Mouse (Mus musculus) skeletal muscle tissue, postnatal 0 days (tissue): ENCODE results near the gene Stpg3. TPM values are rescaled to one million over a fixed set of nuclear protein-coding genes. Genes with fewer than 3 reads are reported as not detected.

Experiments used
- polyA plus RNA-seq: library from polyadenylated mRNA; unstranded; fragments of >200 nt; fragmentation: Nextera tagmentation; extraction: Ambion mirVana; gene quantifications from 2 replicates; pipeline ENCODE4 v1.2.1, GENCODE M21; 2015

Gene Stpg3
- polyA plus RNA-seq = not detected in 2 replicates

DNA sequence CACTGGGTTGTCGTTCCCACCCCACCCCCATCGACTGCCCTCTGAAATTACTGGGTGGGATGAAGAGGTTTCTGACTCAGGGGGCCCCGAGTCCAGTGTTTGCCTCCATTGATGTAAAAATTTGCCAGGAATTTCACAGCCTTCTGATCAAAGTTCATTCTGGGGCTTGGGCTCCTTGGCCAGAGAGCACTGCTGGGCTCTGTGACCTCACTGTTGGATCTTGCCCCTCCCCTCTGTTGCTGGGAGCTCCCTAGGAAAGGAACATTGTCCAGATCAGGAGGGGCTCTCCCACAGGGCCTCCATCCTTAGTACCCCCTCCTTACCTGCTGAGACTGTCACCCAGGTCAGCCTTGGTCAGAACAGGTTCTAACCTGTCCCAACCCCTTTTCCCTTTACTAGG is at the start of gene Stpg3:
Gene Stpg3, minus strand, starts transcription at position 194 of the 400 bp plus-strand sequence.

GRCm38 (mm10) chr2:25262291-25262767 is 47.9 kb upstream of the Stpg3 start, which contains the start of gene Tprn:
Gene Tprn, plus strand, starts transcription at chr2:25262618.

GRCm38 (mm10) chr2:25255284-25255779 is 40.9 kb upstream of the Stpg3 start, which contains the start of gene Tmem203:
Gene Tmem203, plus strand, starts transcription at chr2:25255439.

GRCm38 (mm10) chr2:25246183-25247072 is 32.0 kb upstream of the Stpg3 start, which contains the start of gene AL732309.1:
Gene AL732309.1, minus strand, starts transcription at chr2:25246863.

DNA sequence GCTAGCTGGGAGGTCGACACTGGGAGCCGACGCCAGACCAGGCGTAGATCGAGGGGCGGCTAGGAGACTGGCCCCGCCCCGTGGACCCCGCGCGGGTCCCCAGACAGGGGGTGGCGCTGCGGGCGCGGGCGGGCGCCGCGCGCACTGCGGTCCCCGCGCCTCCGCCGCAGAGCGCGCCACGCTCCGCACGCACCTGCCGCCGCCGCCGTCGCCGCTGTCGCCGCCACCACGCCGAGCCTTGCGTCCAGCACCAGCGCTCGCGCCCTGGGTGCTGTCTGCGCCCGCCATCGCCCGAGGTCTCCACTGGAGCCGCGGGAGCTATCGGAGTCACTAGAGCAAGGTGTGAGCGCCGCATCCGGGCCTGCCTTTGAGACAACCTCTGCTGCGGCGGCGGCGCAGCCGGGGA is 27.7 kb upstream of the Stpg3 start, which contains the start of the genes Rnf208 and Cysrt1:
Gene Rnf208, plus strand, starts transcription at position 155 of the 406 bp plus-strand sequence.
Gene Cysrt1, minus strand, starts transcription at position 352 of the 406 bp plus-strand sequence.

GRCm38 (mm10) chr2:25236614-25237013 is 22.2 kb upstream of the Stpg3 start, which contains the start of gene Rnf224:
Gene Rnf224, minus strand, starts transcription at chr2:25236787.

GRCm38 (mm10) chr2:25234050-25234449 is 19.6 kb upstream of the Stpg3 start, which contains the start of gene Slc34a3:
Gene Slc34a3, minus strand, starts transcription at chr2:25234364.

GRCm38 (mm10) chr2:25224492-25224765 is 10.0 kb upstream of the Stpg3 start, which contains the start of gene Tubb4b:
Gene Tubb4b, minus strand, starts transcription at chr2:25224702.

DNA sequence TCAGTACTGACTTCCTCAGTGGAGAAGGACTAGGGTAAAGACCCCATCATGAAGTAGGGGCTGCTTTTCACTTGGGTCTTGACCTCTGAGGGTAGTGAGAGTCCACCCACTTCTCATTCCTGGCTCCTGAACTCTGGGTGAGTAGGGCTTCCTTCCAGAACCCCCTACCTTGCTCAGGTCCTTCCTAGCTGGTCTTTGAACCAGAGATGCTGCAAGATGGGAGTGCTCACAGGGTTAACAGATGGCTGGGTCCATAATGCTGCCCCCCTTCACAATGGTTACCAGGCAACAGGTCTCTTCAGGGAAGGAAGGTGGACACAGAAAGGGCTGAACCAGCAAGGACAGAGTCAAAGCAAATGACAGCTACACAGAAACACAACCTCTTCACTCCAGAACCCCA is 4.0 kb upstream of the Stpg3 start, which contains the start of gene Fam166a:
Gene Fam166a, plus strand, starts transcription at position 301 of the 400 bp plus-strand sequence.

DNA sequence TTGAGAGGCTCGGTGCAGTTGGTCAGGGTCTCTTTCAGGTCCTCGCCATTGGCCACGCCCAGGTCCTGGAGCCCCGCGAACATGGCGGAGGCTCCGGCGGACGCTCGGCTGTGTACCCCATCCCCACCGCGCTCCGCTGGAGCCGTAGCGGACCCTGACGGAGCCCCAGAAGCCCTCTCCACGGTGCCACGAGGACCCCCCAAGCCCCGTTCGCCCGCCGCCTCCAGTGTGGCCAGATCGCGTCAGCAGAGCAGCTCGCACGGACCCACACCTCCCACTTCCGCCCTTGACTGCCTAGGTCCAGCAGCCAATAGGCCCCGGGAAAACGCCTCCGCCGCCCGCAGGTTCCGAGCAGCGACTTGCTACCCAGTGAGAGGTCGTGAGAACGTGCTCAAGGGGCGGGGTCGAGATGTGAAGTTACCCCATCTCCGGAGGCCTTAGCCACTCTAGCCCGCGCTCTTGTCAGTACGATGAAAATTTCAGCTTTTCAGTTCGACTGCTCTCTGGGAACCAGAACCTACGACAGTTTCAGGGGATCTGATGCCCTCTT is 3.2 kb downstream of the Stpg3 start, which contains the start of gene Nelfb:
Gene Nelfb, minus strand, starts transcription at position 369 of the 550 bp plus-strand sequence.

DNA sequence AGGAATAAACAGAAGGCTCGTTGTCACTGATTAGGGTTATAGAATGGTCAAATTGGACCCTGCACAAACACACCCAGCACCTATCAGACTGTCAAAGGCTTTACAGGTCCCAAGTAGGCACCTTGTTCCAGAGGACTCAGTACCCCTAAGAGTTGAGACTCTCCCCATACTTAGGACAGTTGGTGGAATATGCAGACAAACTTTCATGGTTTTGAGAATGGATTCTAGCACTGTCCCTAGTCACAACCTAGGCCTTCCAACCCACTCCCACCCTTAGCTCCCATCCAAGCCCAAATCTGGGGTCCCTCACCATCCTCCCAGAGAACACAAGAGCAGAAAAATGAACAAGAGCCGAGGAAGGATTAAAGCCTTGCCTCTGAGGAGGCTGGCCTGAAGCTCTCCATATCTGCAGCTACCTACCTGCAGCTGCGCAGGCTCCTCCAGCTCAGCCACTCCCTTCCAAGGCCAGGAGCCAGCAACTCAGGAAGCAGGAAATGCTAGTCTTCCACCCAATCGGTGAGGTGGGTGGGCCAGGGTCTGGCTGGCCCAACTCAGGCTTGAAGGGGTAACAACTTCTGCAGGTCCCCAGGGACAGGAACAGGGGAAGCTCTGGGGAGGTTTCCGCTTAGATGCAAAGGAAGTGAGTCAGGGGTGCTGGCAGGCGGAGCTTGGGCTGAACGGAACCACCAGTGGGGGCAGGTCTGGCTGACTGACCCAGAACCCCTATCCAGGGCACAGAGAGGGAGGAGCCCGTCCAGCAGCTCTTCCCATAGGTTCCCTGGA is 18.1 kb downstream of the Stpg3 start, which contains the start of gene Tor4a:
Gene Tor4a, minus strand, starts transcription at position 715 of the 783 bp plus-strand sequence.

DNA sequence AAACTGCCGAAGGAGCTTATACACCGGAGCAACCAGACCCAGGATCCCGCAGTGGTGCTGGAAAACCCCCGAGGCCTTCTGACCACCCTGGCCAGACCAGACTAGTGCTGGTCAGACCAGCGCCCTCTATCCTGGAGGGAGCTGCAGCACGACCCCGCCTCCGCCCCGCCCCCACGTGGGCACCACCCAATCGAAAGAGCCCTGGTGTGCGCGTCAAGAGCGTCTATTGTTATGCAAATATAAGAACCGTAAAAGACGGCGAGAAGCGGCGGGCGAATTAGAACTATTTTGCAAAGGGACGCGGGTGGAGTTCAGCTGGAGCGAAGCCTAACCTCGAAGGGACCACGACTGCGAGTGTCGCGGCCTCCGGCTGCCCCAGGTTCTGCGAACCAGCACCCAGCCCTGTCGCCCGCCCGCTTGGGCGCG is 33.9 kb downstream of the Stpg3 start, which contains the start of gene Nrarp:
Gene Nrarp, plus strand, starts transcription at position 281 of the 426 bp plus-strand sequence.

Other genes starting within 250 kb of the Stpg3 start
- 125 and 128 TPM in 2 replicates for gene Mrpl41, start 239.5 kb downstream of the Stpg3 start, polyA plus RNA-seq
- gene Pnpla7, start 238.6 kb downstream of the Stpg3 start, polyA plus RNA-seq = 8.0 and 9.6 TPM in 2 replicates
- 33.9 and 34.8 TPM in 2 replicates for gene Nsmf, start 160.3 kb downstream of the Stpg3 start, polyA plus RNA-seq
- gene Entpd8, start 134.3 kb downstream of the Stpg3 start, polyA plus RNA-seq = not detected in 2 replicates
- 0.17 TPM in 1 of 2 replicates, not detected in the other for gene Noxa1, start 119.5 kb downstream of the Stpg3 start, polyA plus RNA-seq
- gene Nrarp, start 33.9 kb downstream of the Stpg3 start, polyA plus RNA-seq = 9.5 and 13.8 TPM in 2 replicates
- gene Tor4a, start 17.8 kb downstream of the Stpg3 start, polyA plus RNA-seq = 2.5 and 3.6 TPM in 2 replicates
- gene Nelfb, start 3.1 kb downstream of the Stpg3 start, polyA plus RNA-seq = 42.2 and 43.2 TPM in 2 replicates
- 0.19 TPM in 1 of 2 replicates, not detected in the other for gene Fam166a, start 4.1 kb upstream of the Stpg3 start, polyA plus RNA-seq
- gene Tubb4b, start 10.1 kb upstream of the Stpg3 start, polyA plus RNA-seq = 141 and 191 TPM in 2 replicates
- gene Slc34a3, start 19.7 kb upstream of the Stpg3 start, polyA plus RNA-seq = not detected in 2 replicates
- not detected in 2 replicates for gene Rnf224, start 22.1 kb upstream of the Stpg3 start, polyA plus RNA-seq
- gene Rnf208, start 27.6 kb upstream of the Stpg3 start, polyA plus RNA-seq = 0.50 and 1.5 TPM in 2 replicates
- gene Cysrt1, start 27.8 kb upstream of the Stpg3 start, polyA plus RNA-seq = 8.6 TPM in 1 of 2 replicates, not detected in the other
- gene AL732309.1, start 32.2 kb upstream of the Stpg3 start, polyA plus RNA-seq = 1.2 and 2.0 TPM in 2 replicates
- gene Tmem203, start 40.8 kb upstream of the Stpg3 start, polyA plus RNA-seq = 27.2 and 29.6 TPM in 2 replicates
- gene Tprn, start 48.0 kb upstream of the Stpg3 start, polyA plus RNA-seq = 3.0 and 3.9 TPM in 2 replicates
- gene Ssna1, start 57.8 kb upstream of the Stpg3 start, polyA plus RNA-seq = 102 and 122 TPM in 2 replicates
- gene Anapc2, start 57.8 kb upstream of the Stpg3 start, polyA plus RNA-seq = 51.7 and 54.8 TPM in 2 replicates
- gene Tmem210, start 73.5 kb upstream of the Stpg3 start, polyA plus RNA-seq = not detected in 2 replicates
- 0.12 and 0.15 TPM in 2 replicates for gene Lrrc26, start 75.3 kb upstream of the Stpg3 start, polyA plus RNA-seq
- not detected in 2 replicates for gene Grin1, start 104.5 kb upstream of the Stpg3 start, polyA plus RNA-seq
- 29.6 and 33.0 TPM in 2 replicates for gene Man1b1, start 117.7 kb upstream of the Stpg3 start, polyA plus RNA-seq
- gene Dpp7, start 141.7 kb upstream of the Stpg3 start, polyA plus RNA-seq = 8.7 and 10.9 TPM in 2 replicates
- 12.4 and 16.8 TPM in 2 replicates for gene Uap1l1, start 151.0 kb upstream of the Stpg3 start, polyA plus RNA-seq
- 5.8 and 6.4 TPM in 2 replicates for gene Sapcd2, start 157.7 kb upstream of the Stpg3 start, polyA plus RNA-seq
- 30.8 and 32.7 TPM in 2 replicates for gene Entpd2, start 181.2 kb upstream of the Stpg3 start, polyA plus RNA-seq
- gene Npdc1, start 184.7 kb upstream of the Stpg3 start, polyA plus RNA-seq = 19.3 and 28.5 TPM in 2 replicates
- gene Fut7, start 208.6 kb upstream of the Stpg3 start, polyA plus RNA-seq = 0.06 TPM in 1 of 2 replicates, not detected in the other
- 1.2 and 1.6 TPM in 2 replicates for gene Abca2, start 214.1 kb upstream of the Stpg3 start, polyA plus RNA-seq
- gene Clic3, start 242.2 kb upstream of the Stpg3 start, polyA plus RNA-seq = 1.0 and 6.2 TPM in 2 replicates
- gene Paxx, start 246.5 kb upstream of the Stpg3 start, polyA plus RNA-seq = 56.6 and 62.1 TPM in 2 replicates